Mouse (Mus musculus) thymus, postnatal 25 days (tissue): ENCODE results near the gene En1.

Experiments used
- DNase-seq: peaks from one replicate; pipeline ENCODE4 v3.0.0; 2022

The En1 gene

GRCm38 (mm10) chr1:120628821-120629220 lies 26.6 kb downstream of the En1 start:
- no peak for DNase-seq

- DNase-seq = no peak
Observed at GRCm38 (mm10) chr1:120643380-120643779, 41.2 kb downstream of the En1 start.

- DNase-seq = no peak
Observed at GRCm38 (mm10) chr1:120643848-120644711, 41.9 kb downstream of the En1 start.

- DNase-seq = no peak
Observed at GRCm38 (mm10) chr1:120644755-120645154, 42.5 kb downstream of the En1 start.

GRCm38 (mm10) chr1:120650068-120650467 lies 47.9 kb downstream of the En1 start:
- no peak for DNase-seq

GRCm38 (mm10) chr1:120651997-120652396 lies 49.8 kb downstream of the En1 start:
- DNase-seq = no peak

GRCm38 (mm10) chr1:120654950-120655396 lies 52.8 kb downstream of the En1 start:
- no peak for DNase-seq
